Mouse (Mus musculus) T-helper 17 cell (primary cell): ENCODE measurements around the gene Prkcb.

Experiments used
- in situ Hi-C, 2 experiments: fragments of 300-600 bp; cut with MboI, MseI; formaldehyde crosslinking; loops; 1 replicate in 1 of 2; 2 replicates in 1 of 2; pipeline ENCODE4 v1.15.1; 2025; ENCODE audit warnings: high pct_unique_total_duplicates in 2 of 2

Gene Prkcb

DNA sequence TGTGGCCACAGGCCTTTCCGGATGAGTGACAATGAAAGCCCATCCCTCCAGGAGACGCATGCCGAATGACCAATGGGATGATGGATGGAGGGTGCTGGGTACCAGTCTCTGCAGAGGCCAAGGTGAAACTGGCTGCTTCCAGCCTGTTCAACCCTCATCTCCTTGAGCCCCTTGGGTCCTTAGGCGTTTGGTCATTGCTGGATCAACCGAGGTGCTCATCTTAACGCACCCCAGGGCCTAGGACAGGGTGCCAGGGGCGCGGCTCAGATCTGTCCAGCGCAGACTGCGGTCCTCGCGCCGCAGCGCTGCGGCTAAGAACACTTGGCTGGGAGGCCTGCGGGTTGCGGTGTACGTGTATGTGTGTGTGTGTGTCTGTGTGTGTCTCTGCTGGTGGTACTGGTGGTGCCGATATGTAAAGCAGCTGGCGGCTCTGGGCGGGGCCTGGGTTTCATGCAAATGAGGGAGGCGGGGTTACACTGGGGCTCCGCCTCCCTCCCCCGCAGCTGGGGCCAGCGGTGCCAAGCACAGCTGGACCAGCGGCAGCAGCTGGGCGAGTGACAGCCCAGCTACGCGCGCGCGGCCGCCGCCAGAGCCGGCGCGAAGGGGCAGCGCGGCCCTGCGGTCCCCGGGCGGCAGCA is at the start of gene Prkcb:
Gene Prkcb, plus strand, starts transcription at position 147 of the 638 bp plus-strand sequence.
- in situ Hi-C loops = no loop called here

DNA sequence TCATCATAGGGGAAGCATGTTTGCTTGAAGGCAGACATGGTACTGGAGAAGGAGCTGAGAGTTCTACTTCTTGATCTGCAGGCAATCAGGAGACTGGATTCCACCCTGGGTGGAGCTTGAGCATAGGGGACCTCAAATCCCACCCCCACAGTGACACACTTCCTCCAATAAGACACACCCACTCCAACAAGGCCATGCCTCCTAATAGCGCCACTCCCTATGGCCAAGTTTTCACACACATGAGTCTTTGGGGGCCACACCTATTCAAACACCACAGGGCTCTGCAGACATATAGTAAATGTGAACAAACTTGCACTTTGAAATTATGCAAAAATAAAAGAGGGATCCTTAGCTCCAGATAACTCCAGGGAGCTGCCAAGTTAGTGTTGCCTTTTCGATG is 49.6 kb upstream of the Prkcb start:
- in situ Hi-C loops = loop anchor here (5.0 to 25.0 kb wide), 3 partner anchors 423 to 668 kb away; partner anchors contain the start of gene Cacng3 (in 1 of the 2)

DNA sequence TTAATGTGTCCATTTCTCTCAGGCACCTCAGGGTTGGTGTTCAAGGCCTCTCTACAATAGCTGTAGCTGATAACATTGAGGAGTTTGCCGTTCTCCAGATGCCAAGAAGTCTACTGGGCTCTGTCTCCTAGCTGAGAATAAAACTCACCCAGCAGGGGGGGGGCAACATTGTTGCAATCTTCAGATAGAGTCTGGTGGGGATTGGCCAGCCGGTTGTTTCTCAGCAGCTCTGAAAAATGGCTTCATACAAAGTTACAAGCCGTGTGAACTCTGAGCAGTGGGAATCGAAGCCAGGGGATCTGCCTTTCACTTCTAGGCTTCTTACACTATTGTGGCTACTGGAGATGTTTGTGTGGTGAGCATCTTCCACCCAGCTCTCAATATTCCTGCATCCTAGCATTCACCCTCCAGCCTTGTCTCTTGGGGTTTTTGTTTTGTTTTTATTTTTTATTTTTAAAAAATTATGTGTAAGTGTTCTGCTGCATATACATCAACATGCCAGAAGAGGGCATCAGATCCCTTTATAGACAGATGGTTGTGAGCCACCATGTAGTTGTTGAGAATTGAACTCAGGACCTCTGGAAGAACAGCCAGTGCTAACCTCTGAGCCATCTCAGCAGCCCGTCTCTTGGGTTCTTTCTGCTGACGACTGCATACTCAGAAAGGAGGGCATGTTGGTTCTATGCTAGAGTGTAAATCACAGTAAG is 48.0 kb upstream of the Prkcb start:
- in situ Hi-C loops = loop anchor here (5.0 to 25.0 kb wide), 4 partner anchors 222 to 667 kb away; partner anchors contain the start of gene Cacng3 (in 2 of the 2)

DNA sequence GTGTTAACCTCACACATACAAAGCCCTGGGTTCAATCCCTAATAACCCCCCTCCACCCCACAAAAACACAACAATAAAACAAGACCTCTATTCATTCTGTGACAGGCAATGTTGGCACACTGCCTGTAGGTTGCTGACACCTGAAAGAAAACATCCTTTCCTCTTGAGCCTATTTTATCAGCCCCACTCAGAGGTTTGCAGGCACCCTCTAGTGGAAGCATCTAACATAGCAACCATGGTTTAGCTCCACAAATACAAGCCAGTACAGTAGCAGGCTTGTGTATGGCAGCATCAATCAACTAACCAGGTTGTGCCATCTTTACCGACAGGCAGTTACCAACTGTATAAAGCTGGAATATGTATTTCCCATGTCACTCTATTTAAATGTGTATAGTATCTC is 46.3 kb upstream of the Prkcb start:
- in situ Hi-C loops = loop anchor here (5.0 to 25.0 kb wide), 4 partner anchors 220 to 665 kb away; partner anchors contain the start of gene Cacng3 (in 2 of the 2)

DNA sequence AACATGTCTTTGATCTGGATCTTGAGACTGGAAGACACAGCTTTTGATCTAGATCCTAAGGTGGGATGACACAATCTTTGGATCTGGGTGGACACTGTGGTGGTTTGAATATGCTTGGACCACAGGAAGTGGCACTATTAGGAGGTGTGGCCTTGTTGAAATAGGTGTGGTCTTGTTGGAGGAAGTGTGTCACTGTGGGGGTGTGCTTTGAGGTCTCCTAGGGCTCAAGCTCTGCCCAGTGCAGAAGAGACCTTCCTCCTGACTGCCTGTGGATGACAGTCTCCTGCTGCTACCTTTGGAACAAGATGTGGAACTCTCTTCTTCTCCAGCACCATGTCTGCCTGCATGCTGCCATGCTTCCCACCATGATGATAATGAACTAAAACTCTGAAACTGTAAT is 45.8 kb upstream of the Prkcb start:
- in situ Hi-C loops = loop anchor here (5.0 to 25.0 kb wide), 4 partner anchors 220 to 665 kb away; partner anchors contain the start of gene Cacng3 (in 2 of the 2)

DNA sequence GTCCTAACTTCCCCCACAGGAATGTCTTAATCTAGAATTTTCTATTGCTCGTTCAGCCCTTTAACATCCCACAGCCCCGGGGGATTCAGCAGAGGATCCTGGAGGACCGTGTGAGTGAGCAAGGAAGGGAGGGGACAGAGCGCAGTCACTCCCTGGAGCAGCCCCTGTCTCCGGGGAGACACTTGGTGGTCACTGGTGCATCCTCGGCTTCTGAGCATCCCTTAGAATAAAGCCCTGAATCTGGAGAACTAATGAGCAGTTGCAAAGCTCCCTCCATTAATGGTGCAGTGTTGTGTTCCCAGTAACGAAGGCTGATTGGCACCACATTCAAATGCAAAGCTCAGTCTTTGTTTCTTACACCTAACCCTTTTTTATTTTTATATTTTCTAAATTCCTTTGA is 44.4 kb upstream of the Prkcb start:
- in situ Hi-C loops = loop anchor here (5.0 to 25.0 kb wide), 4 partner anchors 218 to 663 kb away; partner anchors contain the start of gene Cacng3 (in 2 of the 2)

DNA sequence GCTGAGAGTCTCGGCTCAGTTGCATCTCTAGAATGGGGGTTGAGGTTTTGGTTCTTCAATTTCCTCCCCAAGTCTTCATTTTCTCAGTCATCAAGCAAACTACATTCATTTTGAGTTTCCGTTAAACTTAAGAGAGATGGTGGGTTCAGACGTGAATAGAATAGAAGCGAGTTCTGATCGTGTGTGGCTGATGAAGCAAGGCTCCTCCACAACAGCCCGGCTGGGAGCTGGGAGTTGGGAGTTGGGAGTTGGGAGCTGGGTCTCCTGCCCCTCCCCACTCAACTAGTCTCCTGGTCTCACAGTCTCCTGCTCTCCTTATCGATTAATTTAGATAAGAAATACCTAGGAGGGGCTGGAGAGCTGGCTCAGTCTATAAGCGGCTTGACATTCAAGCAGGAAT is 44.0 kb upstream of the Prkcb start:
- in situ Hi-C loops = loop anchor here (5.0 to 25.0 kb wide), 4 partner anchors 218 to 663 kb away; partner anchors contain the start of gene Cacng3 (in 2 of the 2)

DNA sequence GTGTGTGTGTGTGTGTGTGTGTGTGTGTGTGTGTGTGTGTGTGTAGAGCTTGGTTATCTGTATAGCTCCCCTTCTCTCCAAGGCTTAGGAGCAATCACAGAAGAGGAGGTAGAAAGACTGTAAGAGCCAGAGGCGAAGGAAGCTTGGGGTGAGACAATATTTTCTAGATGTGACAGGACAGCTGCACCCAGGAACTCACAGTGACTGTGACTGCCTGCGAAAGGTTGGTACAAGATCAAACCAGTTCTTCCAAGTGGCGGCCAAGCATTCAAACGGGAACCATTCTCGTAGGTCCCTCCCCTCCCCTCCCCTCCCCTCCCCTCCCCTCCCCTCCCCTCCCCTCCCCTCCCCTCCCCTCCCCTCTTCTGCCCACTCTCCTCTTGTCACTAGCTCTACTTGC is 42.6 kb upstream of the Prkcb start:
- in situ Hi-C loops = loop anchor here (5.0 to 25.0 kb wide), 3 partner anchors 216 to 429 kb away; partner anchors contain the start of gene Cacng3 (in 2 of the 2)

DNA sequence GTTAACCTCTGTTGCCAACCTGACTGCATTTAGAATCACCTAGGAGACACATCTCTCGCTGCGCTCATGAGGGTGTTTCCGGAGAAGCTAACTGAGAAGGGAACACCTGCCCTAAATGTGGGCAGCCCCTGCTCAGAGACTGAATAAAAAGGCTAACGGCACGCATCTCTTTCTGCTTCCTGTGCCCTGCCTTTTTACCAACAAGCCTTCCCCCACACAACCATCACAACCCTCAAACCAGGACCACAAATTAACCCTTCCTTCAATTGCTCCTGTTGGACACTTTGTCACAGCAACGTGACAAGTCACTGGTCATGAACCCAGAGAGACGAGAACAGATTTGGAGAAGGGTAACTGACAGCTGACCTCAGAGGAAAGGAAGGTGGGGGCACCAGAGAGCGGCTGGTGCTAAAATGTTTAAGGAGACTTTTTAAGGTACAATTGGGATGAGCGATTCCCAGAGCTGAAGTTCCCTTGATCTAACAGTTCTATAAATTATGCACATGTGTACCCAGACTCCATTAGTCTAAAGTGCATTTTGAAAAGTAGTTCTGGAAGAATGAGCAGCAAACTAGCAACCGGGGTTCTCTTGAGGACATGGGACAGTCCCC is 41.2 kb upstream of the Prkcb start:
- in situ Hi-C loops = loop anchor here (5.0 to 25.0 kb wide), 3 partner anchors 215 to 427 kb away; partner anchors contain the start of gene Cacng3 (in 2 of the 2)

DNA sequence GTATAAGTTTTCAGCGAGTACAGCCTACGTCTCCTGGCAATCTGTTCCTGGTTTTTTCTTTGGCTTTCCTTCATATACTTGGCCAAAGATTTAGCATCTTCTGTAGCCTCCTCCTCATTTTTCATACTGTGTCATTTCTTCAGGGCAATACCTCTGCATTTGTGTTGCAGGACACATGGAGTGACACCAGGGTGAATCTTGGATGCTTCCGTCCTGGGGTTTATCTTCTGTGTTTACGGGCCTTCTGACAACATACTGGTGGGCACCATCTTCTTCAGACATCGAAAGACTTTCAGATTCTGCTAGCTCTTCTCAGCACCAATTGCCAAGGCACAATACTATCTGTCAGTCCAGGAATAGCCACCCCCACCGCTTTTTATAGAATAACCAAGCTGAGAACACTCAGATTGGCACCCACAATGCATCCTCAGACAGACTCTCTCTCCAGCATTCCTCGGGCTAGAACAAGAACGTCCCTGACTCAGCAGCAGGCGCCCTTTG is 39.2 kb upstream of the Prkcb start:
- in situ Hi-C loops = loop anchor here (5.0 to 25.0 kb wide), 3 partner anchors 213 to 425 kb away; partner anchors contain the start of gene Cacng3 (in 2 of the 2)

DNA sequence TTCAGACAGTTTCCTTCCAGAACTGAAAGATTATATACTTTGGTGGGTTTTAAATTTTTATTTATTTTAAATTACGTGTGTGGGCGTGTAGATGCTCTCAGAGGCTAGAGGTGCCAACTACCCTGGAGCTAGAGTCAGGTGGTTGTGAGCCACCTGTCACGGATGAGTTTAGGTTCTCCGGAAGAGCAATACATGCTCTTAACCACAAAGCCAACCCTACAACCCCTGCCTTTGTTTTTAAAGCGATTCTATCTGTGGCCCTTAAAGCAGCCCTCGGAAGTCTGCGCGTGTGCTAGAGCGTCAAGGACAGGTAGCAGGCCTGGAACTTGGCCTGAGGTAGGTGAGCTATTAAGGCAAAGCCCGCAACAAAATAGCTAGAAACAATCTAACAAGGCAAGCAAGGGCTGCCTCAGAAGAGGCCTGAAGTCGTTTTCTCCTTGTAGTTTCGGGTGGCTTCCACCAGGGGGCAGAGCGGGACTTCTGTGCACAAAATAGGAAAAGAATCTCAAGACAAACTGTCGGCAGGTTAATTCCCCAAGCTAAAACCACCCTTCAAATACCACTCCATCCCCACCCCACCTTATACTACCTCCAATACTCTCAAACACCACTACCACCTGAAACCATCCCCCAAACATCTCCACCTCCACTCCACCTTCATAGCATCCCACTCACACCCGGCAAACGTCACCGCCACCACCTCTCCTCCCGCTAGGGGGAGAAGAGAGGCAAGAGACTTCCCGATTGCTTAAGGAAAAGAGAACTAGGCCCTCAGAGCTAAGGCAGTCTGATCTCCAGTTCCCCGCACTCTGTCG is 37.1 kb upstream of the Prkcb start:
- in situ Hi-C loops = no loop called here

DNA sequence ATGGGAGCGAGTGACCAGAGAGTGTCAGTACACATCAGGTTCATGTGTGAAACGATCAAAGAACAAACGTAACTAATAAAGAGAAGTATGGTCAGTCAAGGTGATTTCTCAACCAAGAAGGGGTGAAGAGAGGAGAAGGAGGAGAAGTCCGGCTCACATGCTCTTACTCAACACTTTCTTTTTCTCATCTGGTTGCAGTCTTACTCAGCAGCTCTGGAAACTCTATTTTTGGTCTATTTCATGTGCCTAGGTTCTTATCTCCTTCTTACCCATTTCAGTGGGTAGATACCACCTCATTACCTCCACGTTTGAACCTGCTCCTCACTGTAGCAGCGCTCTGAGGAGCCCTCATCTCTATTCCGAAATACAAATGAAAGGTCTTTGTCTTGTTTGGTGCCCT is 31.8 kb upstream of the Prkcb start:
- in situ Hi-C loops = no loop called here

DNA sequence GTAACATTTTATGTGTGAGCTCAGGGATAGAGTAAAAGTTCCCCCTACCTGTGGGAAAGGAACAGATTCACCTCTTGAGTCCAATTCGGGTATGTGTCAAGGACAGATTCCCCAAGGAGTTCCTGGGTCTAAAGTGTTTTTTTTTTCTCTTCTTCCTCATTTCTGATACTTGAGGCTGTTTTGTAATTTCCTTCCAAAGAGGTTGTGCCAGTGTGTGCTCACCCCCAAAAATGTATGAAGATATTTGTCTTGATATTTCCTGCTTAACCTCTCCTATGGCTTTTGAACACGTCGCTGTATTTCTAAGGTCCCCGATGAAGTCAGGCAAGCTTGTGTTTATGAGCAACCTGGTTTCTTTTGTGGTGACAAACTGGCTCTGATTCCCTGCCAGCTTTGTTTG is 30.0 kb upstream of the Prkcb start:
- in situ Hi-C loops = no loop called here

DNA sequence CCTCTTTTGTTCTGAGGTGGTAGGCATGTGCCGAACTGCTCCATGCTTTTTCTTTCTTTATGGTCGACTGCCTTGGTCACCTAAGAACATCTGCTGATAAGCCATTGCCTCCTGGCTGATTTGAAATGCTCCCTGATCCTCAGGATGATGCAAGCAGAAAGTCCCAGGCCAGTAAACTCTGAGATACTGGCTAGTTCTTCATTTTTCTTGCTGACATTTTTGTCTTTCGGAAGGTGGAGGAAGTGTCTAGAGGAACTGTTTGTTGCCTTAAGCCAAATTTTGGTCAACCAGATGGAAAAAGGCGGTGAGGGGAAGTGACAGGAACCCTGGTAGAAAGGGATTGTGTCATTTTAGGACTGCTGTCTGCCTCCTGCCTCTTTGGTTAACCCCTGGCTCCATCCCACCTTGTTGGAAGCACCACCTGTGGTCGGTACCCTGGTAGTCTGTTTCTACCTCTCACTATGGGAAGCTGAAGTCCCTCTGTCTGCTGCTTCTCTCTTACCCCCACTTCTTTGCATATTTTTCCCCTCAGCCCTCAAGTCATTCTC is 28.4 kb upstream of the Prkcb start:
- in situ Hi-C loops = loop anchor here in 1 of 2 experiments (10.0 kb wide), 1 partner anchor 665 kb away; no protein-coding TSS in a partner anchor

DNA sequence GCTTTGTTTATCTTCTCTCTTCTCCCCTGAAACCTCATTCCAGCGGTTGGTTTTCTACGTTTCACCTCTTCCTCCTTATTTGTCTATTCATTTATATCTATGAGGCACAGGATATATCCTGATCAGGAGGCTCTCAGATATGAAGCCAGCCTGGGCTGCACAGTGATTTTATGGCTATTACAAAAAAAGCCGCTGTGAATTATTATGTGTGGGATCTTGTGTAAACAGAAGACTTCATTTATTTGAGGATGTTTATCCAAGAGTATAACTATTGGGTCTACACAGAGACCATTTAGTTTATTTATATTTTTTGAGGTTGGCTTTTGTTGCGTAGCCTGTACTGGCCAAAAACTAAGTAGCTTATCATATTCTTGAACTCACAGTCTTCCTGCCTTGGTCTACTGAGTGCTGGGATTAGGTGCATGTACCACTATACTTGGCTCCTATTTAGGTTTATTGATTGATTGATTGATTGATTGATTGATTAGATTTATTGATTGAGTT is 19.5 kb upstream of the Prkcb start:
- in situ Hi-C loops = loop anchor here in 1 of 2 experiments (10.0 kb wide), 1 partner anchor 656 kb away; no protein-coding TSS in a partner anchor

DNA sequence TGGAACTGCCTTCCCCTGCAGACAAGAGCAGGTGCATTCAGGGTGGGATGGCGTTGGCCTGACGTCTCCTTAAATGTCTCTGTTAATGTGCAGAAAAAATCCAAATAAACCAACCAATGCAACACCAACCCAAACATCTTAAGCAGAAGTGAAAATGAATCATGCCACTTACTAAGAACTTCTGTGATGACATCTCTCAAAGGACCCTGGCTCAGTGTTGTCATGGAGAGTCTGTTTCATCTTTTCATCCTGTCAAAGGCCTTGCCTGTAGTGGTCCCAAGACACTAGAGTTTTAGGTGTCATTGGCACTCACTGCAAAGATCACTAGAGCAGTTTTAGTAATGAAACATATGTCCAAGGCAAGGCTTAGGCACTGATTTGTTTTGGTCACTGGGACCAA is 16.2 kb upstream of the Prkcb start:
- in situ Hi-C loops = no loop called here

DNA sequence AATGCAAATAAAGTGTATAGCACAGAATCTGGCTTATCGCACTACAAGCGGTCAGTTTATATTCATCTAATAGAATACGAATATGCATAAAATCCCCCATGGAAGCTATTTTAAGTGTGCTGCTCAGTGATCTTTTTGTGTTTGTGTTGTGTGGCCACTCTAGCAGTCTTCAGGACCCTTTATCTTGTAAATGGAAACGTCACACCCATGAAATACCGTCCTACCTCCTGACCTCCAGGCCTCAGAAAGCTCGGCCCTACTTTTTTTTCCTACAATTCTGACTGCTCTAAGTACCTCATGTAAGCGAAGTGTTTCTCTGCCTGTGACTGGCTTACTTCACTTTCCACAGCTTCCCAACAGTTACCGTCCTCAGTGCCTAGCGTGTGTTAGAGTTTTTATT is 9.0 kb upstream of the Prkcb start:
- in situ Hi-C loops = no loop called here

DNA sequence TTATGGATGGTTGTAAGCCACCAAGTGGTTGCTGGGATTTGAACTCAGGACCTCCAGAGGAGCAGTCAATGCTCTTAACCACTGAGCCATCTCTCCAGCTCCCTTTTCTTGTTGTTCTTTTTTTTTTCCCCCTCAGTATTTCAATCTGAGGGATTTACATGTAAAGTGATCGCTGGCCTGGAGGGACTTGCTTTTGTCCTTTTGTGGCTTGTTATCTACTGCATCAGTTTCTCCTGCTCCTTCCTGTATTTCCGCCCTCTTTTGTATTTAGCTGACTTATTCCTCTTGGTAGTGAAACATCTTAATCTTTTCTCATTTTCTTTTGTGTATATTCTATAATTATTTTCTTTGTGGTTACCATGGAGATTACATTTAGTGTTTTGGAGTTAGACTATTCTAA is 8.2 kb upstream of the Prkcb start:
- in situ Hi-C loops = no loop called here

DNA sequence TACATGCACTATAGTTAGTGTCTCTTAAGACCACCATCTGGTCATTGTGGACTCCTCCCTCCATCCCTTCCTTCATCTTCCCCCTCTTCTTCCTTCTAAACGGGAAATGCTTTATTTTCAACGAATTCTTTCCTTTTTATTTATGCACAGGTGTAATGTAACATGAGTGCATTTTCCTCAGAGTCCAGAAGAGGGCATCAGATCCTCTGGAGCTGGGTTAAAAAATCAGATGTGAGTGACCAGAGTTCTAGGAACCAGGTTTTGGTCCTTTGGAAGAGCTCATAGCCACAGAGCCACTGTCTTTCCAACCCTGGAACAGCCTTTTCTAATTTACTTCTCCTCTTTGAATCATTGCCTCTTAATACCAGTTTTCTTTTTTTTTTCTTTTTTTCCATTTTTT is 6.0 kb upstream of the Prkcb start:
- in situ Hi-C loops = no loop called here

DNA sequence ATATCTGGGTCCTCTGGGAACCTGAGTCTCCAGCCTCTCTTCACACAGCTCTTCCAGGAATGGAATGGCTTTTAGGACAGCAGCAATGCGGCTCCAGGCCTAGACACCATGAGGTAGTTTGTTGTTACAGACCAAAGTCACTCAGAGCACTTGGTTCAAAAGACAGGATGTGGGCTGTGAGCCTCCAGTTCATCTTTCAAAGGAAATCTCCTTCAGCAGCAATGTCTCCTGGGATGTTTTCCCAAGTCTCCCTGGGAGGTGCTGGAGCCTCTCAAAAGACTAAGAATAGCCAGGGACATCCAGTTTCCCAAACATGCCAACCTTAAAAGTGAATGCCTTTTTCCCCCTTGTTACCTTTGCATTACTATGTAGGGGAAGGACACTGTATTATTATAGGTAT is 1.3 kb upstream of the Prkcb start:
- in situ Hi-C loops = no loop called here
